Mouse (Mus musculus) adrenal gland, adult 18-20 months (tissue): ENCODE data around the gene Hltf. TPM values are rescaled to one million over a fixed set of nuclear protein-coding genes. Genes with fewer than 3 reads are reported as not detected.

ENCODE experiments used
- DNase-seq, 2 experiments: peaks; one replicate each; pipeline ENCODE4 v3.0.0; 2021 to 2022; ENCODE audit warnings: low spot score in 2 of 2
- total RNA-seq, 2 experiments: library from RNA; stranded (reverse); gene quantifications; 1 replicate in 1 of 2; 2 replicates in 1 of 2; pipeline ENCODE4 v1.2.3; 2021

Hltf gene
- total RNA-seq, 2 experiments from 2014 or later, result 16.9 to 24.7 TPM

DNA sequence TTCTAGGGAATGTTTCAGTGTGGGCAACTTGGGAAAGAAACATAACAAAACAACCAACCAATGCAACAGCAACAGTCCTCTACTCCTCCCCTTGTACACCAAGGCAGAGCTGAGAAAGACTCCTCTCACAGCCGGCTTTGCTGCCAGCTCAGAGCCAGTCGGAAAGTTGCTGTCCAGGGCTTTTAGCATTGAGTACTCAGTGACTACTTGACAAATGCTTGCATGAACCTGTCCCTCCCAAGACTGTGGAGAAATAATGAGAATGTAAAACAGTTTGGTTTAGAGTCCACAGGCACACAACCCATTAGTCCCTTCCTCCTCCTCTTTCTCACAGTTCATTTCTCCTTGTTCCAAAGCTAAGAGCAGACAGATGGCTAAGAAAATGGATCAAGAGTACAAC is 86.8 kb downstream of the Hltf start:
- no peak for DNase-seq

DNA sequence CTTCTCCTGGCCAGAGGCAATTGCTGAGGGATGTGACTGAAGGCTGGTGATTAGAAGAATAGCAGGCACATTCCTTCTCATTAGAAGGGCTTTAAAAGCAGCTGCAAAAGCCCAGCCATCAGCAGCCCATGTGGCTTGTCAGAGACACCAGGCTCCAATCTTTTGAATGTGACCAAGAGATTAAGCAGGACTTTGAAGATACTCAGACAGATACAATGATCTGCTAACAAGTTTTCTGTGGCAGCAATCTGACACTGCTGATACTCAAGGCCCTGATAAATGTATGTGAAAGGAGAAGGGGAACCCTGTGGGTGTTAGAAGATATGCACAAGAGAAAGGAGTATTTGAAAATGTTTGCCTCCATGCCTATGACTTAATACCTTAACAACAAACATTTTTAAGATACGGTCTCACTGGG is 88.1 kb downstream of the Hltf start:
- no peak for DNase-seq

DNA sequence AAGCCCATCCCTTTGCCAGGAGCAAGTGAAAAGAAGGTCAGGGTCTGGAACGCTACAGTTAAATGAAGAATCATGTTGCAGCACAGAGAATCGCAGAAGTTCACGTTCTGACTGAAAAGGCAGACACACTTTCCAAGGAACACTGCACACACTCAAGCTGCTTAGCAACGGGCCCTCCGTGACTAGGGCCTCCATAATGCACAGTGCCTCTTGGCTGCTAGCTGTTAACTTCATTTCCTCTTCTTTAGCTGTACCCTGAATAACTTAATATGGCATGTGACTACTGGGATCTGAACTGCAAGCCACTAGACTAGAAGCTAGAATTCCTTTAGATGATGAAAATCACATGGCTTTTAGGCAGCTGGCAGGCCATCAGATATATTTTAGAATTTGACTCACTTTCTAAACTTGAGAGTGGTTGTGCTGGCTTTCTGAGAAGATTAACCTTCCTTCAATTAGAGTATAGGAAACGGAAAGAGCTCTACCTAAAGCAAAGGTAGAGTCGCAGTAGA is 89.3 kb downstream of the Hltf start:
- no peak for DNase-seq

DNA sequence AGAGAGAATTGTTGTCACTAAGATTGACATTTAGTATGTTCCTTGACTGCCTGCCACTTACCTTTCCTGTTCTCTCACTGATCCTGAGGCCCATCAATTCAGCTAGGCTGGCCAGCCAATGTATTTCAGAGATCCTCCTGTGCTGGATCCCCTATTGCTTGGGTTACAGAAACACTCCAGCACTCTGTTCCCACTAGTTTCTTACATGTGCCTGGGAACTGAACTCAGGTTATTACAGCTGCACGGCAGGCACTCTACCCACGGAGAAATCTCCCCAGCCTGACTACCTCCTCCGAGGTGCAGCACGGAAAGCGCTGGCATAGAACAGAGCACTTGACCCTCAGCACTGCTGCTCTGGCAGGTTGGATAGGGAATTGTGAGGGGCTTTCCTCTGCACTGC is 90.0 kb downstream of the Hltf start:
- no peak for DNase-seq

DNA sequence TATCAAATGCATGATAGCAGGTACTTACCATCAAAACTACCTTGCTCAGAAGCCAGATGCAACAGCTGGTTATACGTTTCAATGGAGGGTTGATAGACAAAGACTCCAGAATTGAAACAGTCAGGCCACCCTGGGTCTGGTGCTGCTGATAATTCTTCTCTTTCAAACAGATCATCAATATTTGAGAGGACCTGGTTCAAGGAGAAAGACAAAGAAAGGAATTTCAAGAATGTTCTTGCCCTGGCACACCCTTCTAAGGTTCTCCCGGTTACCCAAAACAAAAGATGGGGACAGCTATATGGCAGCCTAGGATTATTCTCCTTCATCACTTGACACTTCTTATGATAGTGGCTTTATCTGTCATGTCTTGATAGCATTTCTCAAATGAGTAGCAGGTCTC is 92.9 kb downstream of the Hltf start:
- DNase-seq, result no peak

DNA sequence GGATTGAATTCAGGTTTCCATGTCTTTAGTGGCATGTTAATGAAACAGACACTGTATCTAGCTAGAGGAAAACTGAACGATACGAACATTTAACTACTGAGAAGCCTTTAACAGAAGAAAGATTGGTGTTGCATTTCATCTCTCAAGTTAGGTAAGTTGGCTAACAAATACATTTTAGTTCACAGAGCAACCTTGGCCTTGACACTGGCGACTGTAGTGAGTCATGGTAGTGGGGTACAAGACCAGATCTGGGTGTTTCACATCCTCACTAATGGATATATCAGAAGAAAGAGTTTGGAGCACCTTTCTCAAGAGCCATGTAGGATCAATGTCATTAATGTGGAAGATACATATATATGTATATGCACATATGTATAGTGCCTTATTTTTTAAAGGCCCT is 94.0 kb downstream of the Hltf start:
- DNase-seq, result no peak

DNA sequence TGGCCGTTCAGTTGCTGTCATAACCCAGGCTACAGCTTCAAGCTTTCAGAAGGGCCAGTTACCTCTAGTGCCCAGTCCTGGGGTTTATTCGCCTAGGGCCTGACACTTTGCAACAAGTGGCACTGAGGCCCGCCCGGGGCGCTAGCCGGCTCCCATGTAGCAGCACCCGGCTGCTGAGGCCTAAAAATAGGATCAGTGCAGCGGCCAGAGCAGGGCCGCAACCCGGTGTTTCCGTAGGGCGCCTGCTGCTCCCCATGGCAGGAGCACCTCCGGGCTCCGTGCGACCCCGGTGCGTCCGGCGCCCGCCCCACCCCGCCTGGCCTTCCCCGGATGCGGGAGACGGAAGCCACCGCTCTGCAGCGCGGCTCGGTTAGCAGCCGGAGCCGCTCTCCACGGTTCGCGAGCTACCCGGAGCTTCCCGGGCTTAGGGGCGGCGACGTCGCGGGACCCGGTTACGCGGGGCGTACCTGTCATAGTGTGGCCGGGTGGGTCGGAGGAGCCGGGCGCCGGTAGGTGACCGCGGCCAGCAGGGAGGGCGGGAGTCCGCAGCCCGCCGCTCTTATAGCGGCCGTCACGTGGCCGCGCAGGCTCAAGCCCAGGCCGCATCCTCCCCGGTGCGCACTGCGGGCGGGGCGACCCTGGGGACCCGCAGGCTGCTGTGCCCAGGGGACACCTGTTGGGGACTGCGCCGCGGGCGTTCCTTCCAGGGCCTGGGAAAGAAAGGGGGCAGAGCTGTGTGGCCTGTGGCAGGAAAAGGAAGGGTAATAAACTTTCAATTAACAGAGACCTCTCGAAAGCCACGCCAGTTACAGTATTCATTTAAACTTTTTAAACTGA is 97.1 kb downstream of the Hltf start, which contains the start of gene Gyg:
Gyg (minus strand) TSS at position 787 of the 837 bp plus-strand sequence.
- peak; percentile 69 to 77 for DNase-seq

DNA sequence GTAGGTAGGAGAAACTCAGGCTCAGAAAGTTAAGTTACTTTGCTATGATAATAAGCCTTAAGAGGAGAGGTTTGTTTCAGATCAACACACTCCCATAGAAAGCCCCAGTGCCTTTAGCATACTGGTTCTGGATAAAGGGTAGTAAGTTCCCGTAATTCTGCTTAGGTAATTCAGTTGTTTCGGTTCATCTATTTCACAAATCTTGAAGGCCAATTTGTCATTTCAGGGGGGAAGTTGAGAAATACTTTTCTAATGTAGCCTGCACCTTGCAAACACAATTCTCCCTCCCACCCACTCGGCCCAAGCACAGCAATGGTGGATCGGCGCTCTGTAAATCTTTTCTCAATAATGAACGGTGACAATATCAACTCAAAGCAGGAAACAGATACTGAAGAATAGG is 97.9 kb downstream of the Hltf start:
- no peak for DNase-seq

DNA sequence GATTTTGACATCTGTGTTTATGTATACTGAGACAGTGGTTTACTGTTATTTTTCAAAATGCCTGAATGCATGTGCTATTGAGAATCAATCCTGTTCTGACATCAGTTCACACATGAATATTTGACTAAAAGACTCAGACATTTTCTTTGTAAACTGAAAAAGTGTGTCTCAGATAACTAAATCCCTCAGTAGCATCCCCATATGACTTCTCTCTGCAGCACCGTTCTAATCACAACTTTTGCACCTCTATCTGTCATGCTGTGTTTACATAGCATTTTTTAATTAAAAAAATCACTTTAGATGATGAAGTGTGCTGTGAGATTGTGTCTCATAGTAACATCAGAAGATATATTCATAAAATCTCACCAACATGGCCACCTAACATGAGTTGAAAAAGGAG is 109.9 kb downstream of the Hltf start:
- DNase-seq, result no peak

Other genes starting within 250 kb of the Hltf start
- gene Cp, start 100.8 kb upstream of the Hltf start, total RNA-seq, result 10 to 100 TPM; 45.1 to 63.9 TPM
- 10 to 100 TPM; 11.2 to 15.7 TPM for gene Hps3, start 22.5 kb upstream of the Hltf start, total RNA-seq
- gene Gyg, start 97.5 kb downstream of the Hltf start, total RNA-seq, result 100 to 1,000 TPM; 100 to 127 TPM
- gene Cpa3, start 184.4 kb downstream of the Hltf start, total RNA-seq, result 1 to 10 TPM; 1.5 to 3.4 TPM
- 1 to 10 TPM; 5.3 to 6.2 TPM for gene Cpb1, start 217.9 kb downstream of the Hltf start, total RNA-seq